Mouse (Mus musculus): ENCODE results near the gene Lpcat2. TPM values are rescaled to one million over a fixed set of nuclear protein-coding genes. Genes with fewer than 3 reads are reported as not detected.

The Lpcat2 gene
- total and polyA plus RNA-seq, 3 experiments = 5.2 to 7.5 TPM; not detected in 1

DNA sequence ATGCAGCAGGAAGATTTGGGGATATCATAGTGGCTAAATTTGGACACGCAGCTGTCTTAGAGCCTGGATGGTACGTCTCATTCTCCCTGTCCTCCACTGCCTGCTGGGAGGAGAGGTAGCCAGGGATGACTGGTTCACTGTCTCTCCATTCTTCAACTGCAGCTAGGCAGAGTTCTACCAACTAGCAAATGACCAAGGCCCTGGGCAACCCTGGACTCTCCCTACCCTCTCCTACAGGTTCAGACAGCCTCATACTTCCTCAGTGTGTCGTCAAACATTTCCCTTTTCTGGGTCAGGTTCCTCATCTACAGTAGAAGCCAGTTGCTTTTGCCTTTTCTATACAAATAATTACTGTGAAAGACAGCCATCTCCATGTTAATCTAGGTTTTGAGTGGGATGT is 466 bp upstream of the Lpcat2 start:
- peak overlapping the region; percentile 31; the same call in 1 of the 2 replicates for H3K27ac ChIP-seq (ENCODE audit: control insufficient read depth, low read depth, low read length)
- no peak for TF ChIP-seq ZMIZ1 (IDR thresholded peaks at IDR 0.05; ENCODE audit: low read depth, low read length)
- TF ChIP-seq TBP (IDR thresholded peaks at IDR 0.05; ENCODE audit: low read depth, low read length) = 0 out of 2 replicates have a peak, but pooled peaks have one; percentile 14
- TF ChIP-seq ZNF384 (IDR thresholded peaks at IDR 0.05; ENCODE audit: low read depth, low read length) = no peak
- TF ChIP-seq KAT2A (conservative IDR thresholded peaks at IDR 0.05; ENCODE audit: low read depth, low read length) = no peak
- H3K4me1 ChIP-seq (ENCODE audit: control insufficient read depth in 1 of 2, insufficient read depth in 2 of 2, low read length in 2 of 2) = peaks cover 13 to 22% of the 10 kb centered on the region in 2 experiments
- H3K4me3 ChIP-seq (ENCODE audit: control insufficient read depth in 1 of 2, insufficient read depth in 1 of 2, low read depth in 2 of 2, low read length in 2 of 2) = peak overlapping the region; percentile 83 to 92
- H3K9ac ChIP-seq (ENCODE audit: control insufficient read depth, low read depth, low read length, poor library complexity, severe bottlenecking) = 0 out of 2 replicates have a peak overlapping the region, but pooled peaks have one; percentile 9
- no peaks in the 10 kb centered on the region for H3K9me3 ChIP-seq (replicated peaks; ENCODE audit: insufficient read depth, low read length)
- H3K27me3 ChIP-seq (ENCODE audit: control insufficient read depth in 1 of 2, insufficient read depth in 2 of 2, low read length in 2 of 2) = no peaks in the 10 kb centered on the region
- peak; percentile 48 for DNase-seq (ENCODE audit: low read depth, low spot score)
- H3K79me2 ChIP-seq (ENCODE audit: control insufficient read depth, insufficient read depth, low read length, poor library complexity) = peaks cover 14% of the 10 kb centered on the region
- H3K36me3 ChIP-seq (ENCODE audit: control insufficient read depth in 1 of 2, insufficient read depth in 2 of 2, low read length in 2 of 2) = peaks cover 0 to 17% of the 10 kb centered on the region in 2 experiments; a peak in 2 of 4 replicates

DNA sequence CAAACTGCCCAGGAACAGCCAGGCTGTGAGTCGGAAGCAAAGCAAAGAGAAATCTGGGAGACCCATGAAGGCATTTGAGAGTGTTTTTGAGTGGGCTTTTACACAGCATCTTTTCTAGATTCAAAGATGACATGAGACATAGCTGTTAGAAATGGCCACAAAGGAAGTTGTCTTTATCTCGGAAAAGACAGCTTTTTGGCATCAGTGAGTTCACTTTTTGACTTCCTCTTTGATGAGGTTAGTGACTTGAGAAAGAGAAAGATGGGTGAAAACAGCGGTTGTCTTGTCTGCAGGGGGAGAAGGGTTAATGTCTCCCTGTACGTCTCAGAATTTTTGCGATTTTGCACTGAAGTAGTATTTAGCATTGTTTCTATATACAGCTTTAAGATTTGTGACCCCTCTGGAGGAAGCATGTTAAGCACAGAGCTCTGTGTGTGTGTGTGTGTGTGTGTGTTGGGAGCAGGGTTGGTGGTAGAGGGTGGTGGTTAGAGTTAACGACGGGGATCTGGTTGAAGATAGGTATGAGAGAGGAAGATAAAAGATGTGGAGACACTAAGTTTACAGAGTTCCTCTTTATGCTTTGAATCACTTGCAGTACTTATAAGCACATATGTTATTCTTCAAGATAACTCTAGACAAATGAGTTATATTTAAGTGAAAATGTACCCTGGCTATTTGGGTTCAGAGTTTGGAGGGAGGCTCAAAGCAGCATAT is 1.3 kb downstream of the Lpcat2 start:
- no peaks in the 10 kb centered on the region for H3K27me3 ChIP-seq (ENCODE audit: control insufficient read depth in 1 of 2, insufficient read depth in 2 of 2, low read length in 2 of 2)
- peaks cover 0 to 17% of the 10 kb centered on the region in 2 experiments; a peak in 2 of 4 replicates for H3K36me3 ChIP-seq (ENCODE audit: control insufficient read depth in 1 of 2, insufficient read depth in 2 of 2, low read length in 2 of 2)
- no peaks in the 10 kb centered on the region for H3K9me3 ChIP-seq (replicated peaks; ENCODE audit: insufficient read depth, low read length)
- peak; percentile 90 for DNase-seq (ENCODE audit: low read depth, low spot score)
- peaks cover 18% of the 10 kb centered on the region for H3K79me2 ChIP-seq (ENCODE audit: control insufficient read depth, insufficient read depth, low read length, poor library complexity)
- peaks cover 13 to 22% of the 10 kb centered on the region in 2 experiments for H3K4me1 ChIP-seq (ENCODE audit: control insufficient read depth in 1 of 2, insufficient read depth in 2 of 2, low read length in 2 of 2)
- peak overlapping the region; percentile 88 for H3K9ac ChIP-seq (ENCODE audit: control insufficient read depth, low read depth, low read length, poor library complexity, severe bottlenecking)
- H3K27ac ChIP-seq (ENCODE audit: control insufficient read depth, low read depth, low read length) = peak overlapping the region; percentile 95
- H3K4me3 ChIP-seq (ENCODE audit: control insufficient read depth in 1 of 2, insufficient read depth in 1 of 2, low read depth in 2 of 2, low read length in 2 of 2) = peak overlapping the region; percentile 83 to 92
- TF ChIP-seq ZNF384 (IDR thresholded peaks at IDR 0.05; ENCODE audit: low read depth, low read length) = no peak
- no peak for TF ChIP-seq ZKSCAN1 (IDR thresholded peaks at IDR 0.05; ENCODE audit: low read depth, low read length)
- peak; percentile 64 for TF ChIP-seq ETS1 (IDR thresholded peaks at IDR 0.05; ENCODE audit: low read depth, low read length)
- TF ChIP-seq MYB (IDR thresholded peaks at IDR 0.05; ENCODE audit: low read depth, low read length) = 0 out of 2 replicates have a peak, but pooled peaks have one; percentile 35
- TF ChIP-seq POLR2AphosphoS5 (IDR thresholded peaks at IDR 0.05; ENCODE audit: borderline replicate concordance, low read depth, low read length) = no peak
- no peak for TF ChIP-seq NRF1 (IDR thresholded peaks at IDR 0.05; ENCODE audit: insufficient read depth, low read depth, low read length, poor library complexity, severe bottlenecking)
- TF ChIP-seq GATA1 (IDR thresholded peaks at IDR 0.05; ENCODE audit: low read depth, low read length) = peak; percentile 85
- no peak for TF ChIP-seq ZC3H11A (IDR thresholded peaks at IDR 0.05; ENCODE audit: low read depth, low read length)
- TF ChIP-seq UBTF (IDR thresholded peaks at IDR 0.05; ENCODE audit: borderline replicate concordance, insufficient read depth, low read depth, low read length) = no peak
- TF ChIP-seq NELFE (IDR thresholded peaks at IDR 0.05; ENCODE audit: low read depth, low read length) = no peak; the same call in 1 of the 2 replicates
- no peak; the same call in 1 of the 2 replicates for TF ChIP-seq CHD2 (IDR thresholded peaks at IDR 0.05; ENCODE audit: low read length)
- TF ChIP-seq TAL1 (IDR thresholded peaks at IDR 0.05; ENCODE audit: low read length) = peak; percentile 78
- TF ChIP-seq RCOR1 (IDR thresholded peaks at IDR 0.05; ENCODE audit: low read depth, low read length) = peak; percentile 76
- no peak for TF ChIP-seq SMC3 (IDR thresholded peaks at IDR 0.05; ENCODE audit: low read depth, low read length)
- no peak for TF ChIP-seq POLR2AphosphoS2 (IDR thresholded peaks at IDR 0.05; ENCODE audit: low read length)
- peak; percentile 84 to 92 for TF ChIP-seq EP300 (IDR thresholded peaks at IDR 0.05; ENCODE audit: low read depth in 1 of 2, low read length in 2 of 2)
- TF ChIP-seq JUND (IDR thresholded peaks at IDR 0.05; ENCODE audit: low read depth, low read length) = no peak
- TF ChIP-seq ELF1 (IDR thresholded peaks at IDR 0.05; ENCODE audit: low read depth, low read length) = no peak
- TF ChIP-seq CTCF (IDR thresholded peaks at IDR 0.05 in 2 of 3, conservative IDR thresholded peaks at IDR 0.05 in 1 of 3; ENCODE audit: control insufficient read depth in 1 of 3, insufficient read depth in 1 of 3, low read depth in 2 of 3, low read length in 3 of 3, poor library complexity in 1 of 3, severe bottlenecking in 1 of 3) = no peak
- peak; percentile 78; the same call in 1 of the 2 replicates for TF ChIP-seq SIN3A (IDR thresholded peaks at IDR 0.05; ENCODE audit: low read length)
- no peak for TF ChIP-seq ZMIZ1 (IDR thresholded peaks at IDR 0.05; ENCODE audit: low read depth, low read length)
- peak; percentile 60; the same call in 1 of the 2 replicates for TF ChIP-seq MAZ (IDR thresholded peaks at IDR 0.05; ENCODE audit: low read depth, low read length)
- TF ChIP-seq MYC (IDR thresholded peaks at IDR 0.05; ENCODE audit: low read depth, low read length) = 0 out of 2 replicates have a peak, but pooled peaks have one; percentile 68
- no peak for TF ChIP-seq RAD21 (IDR thresholded peaks at IDR 0.05; ENCODE audit: low read depth, low read length)
- no peak for TF ChIP-seq USF2 (IDR thresholded peaks at IDR 0.05; ENCODE audit: borderline replicate concordance in 1 of 2, insufficient read depth in 1 of 2, low read depth in 1 of 2, low read length in 2 of 2)
- TF ChIP-seq TBP (IDR thresholded peaks at IDR 0.05; ENCODE audit: low read depth, low read length) = 0 out of 2 replicates have a peak, but pooled peaks have one; percentile 24
- no peak for TF ChIP-seq KAT2A (conservative IDR thresholded peaks at IDR 0.05; ENCODE audit: low read depth, low read length)
- TF ChIP-seq TCF12 (IDR thresholded peaks at IDR 0.05; ENCODE audit: low read depth, low read length) = peak; percentile 65

Measured in MEL (cell line).